Mouse (Mus musculus) neural tube, embryonic 13.5 days (tissue): Measurements from ENCODE around the gene Tmem242. TPM values are rescaled to one million over a fixed set of nuclear protein-coding genes. Genes with fewer than 3 reads are reported as not detected.
"Not testable (repeated sequence)": the region's sequence is repeated elsewhere in the genome, so short reads cannot be mapped to it uniquely, and the experiment has no call there.

ENCODE experiments used
- ATAC-seq: fragments of 200-750 bp; cut with Nextera tagmentation; 2 replicates; pipeline ENCODE4 v1.8.0; 2017; ENCODE audit warnings: low read depth, mild to moderate bottlenecking, moderate TSS enrichment, moderate library complexity
- H3K27ac ChIP-seq: fragments of 300-500 bp; sonication (generic); replicated peaks from 2 replicates; pipeline ENCODE4 v1.5.1; 2015; ENCODE audit warnings: moderate library complexity, mild to moderate bottlenecking, inconsistent platforms
- H3K27me3 ChIP-seq: fragments of 300-500 bp; sonication (generic); 2 replicates; pipeline ENCODE4 v1.6.1; 2015; ENCODE audit warnings: mild to moderate bottlenecking, inconsistent platforms
- H3K36me3 ChIP-seq: fragments of 300-500 bp; sonication (generic); 2 replicates; pipeline ENCODE4 v1.6.1; 2015; ENCODE audit warnings: mild to moderate bottlenecking, inconsistent platforms
- H3K4me1 ChIP-seq: fragments of 300-500 bp; sonication (generic); replicated peaks from 2 replicates; pipeline ENCODE4 v1.6.1; 2015; ENCODE audit warnings: inconsistent platforms
- H3K4me2 ChIP-seq: fragments of 300-500 bp; sonication (generic); 2 replicates; pipeline ENCODE4 v1.6.1; 2015; ENCODE audit warnings: inconsistent platforms, mild to moderate bottlenecking, moderate library complexity
- H3K4me3 ChIP-seq: fragments of 300-500 bp; sonication (generic); 2 replicates; pipeline ENCODE4 v1.5.1; 2015; ENCODE audit warnings: mild to moderate bottlenecking, inconsistent platforms
- H3K9ac ChIP-seq: fragments of 300-500 bp; sonication (generic); 2 replicates; pipeline ENCODE4 v1.6.1; 2015; ENCODE audit warnings: moderate library complexity, mild to moderate bottlenecking, inconsistent platforms
- H3K9me3 ChIP-seq: fragments of 300-500 bp; sonication (generic); 2 replicates; pipeline ENCODE4 v1.6.1; 2016; ENCODE audit warnings: inconsistent platforms
- WGBS: fragments of 180-500 bp; shearing (Covaris S2); methylation state at CpG from one replicate; pipeline ENCODE4 v1.1.7; 2015; 5-methylcytosine and 5-hydroxymethylcytosine counted together
- polyA plus RNA-seq: library from polyadenylated mRNA; unstranded; fragments of >200 nt; fragmentation: Nextera tagmentation; extraction: Ambion mirVana; gene quantifications from 2 replicates; pipeline ENCODE4 v1.2.1, GENCODE M21; 2015

Tmem242 gene
- polyA plus RNA-seq, 1 experiment from 2014 or later, result 119 TPM

DNA sequence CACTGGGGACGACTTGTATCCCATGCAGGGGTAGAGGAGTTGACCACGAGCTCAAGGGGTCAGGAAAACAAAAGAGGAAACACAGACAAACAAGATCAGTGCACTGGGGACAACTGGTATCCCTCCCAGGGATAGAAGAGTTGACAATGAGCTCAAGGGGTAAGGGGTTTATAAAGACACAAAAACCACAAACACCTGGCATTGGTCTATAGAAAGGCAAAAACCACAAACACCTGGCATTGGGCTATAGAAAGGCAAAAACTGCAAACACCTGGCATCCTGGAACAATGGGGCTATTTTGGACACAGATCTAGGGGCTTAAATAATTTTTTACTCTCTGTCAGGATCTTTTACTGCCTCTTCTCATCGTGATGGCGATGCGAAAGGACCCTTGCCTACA lies 2.3 kb upstream of the Tmem242 start:
- WGBS, result 77% methylated on average over 5 of the region's 5 CpGs
- not testable (repeated sequence) for H3K27me3 ChIP-seq, H3K27ac ChIP-seq, H3K4me3 ChIP-seq, H3K36me3 ChIP-seq, H3K4me2 ChIP-seq, H3K9me3 ChIP-seq, ATAC-seq, H3K9ac ChIP-seq
- peaks cover 29% of the 10 kb centered on the region for H3K4me1 ChIP-seq

DNA sequence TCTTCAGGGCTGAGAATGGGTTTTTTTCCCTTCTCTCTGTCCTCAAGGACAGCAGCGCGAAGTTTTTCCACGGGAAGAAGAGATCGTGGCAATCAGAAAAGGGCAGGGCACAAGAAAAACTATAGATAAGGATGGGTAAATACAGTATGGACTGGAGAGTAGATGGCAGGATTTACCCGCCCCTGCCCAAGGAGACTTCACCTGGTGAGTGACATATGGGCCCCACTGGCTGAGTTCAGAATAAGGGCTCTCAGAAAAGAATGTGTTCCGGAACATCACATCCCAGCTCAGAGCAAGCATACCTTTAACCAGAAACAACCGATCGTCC lies 264 bp downstream of the Tmem242 start:
- Histone ChIP-seq H3K4me2 (peak overlapping the region; percentile 87), H3K4me1 (peaks cover 32% of the 10 kb centered on the region), H3K36me3 (no peaks in the 10 kb centered on the region), H3K27me3 (0 out of 2 replicates have a peak, but pooled peaks cover 6% of the 10 kb centered on the region), H3K9ac (peak overlapping the region; percentile 86), H3K9me3 (no peaks in the 10 kb centered on the region), H3K27ac (0 out of 2 replicates have a peak overlapping the region, but pooled peaks have one; percentile 33), H3K4me3 (peak overlapping the region; percentile 72)
- 0% methylated on average over 8 of the region's 8 CpGs for WGBS
- ATAC-seq, result peak; percentile 40; the same call in 1 of the 2 replicates

DNA sequence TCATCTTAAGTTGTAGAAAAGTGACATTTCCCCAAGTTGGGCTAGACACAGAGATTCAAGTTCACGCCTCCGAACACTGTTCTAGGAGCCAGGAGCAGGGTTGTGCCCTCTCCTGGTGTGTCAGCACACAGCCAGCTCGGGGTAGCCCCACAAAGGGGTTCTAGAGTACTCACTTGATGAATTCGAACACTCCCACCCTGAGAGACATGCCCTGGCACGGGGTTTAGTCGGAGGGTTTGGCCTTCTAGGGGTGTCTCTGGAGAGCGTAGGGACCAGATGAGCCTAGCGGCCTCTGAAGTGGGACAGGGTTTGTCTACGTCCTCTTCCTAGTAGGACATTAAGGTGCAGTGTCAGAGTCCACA lies 10.3 kb downstream of the Tmem242 start:
- peaks cover 33% of the 10 kb centered on the region for H3K36me3 ChIP-seq
- H3K4me3 ChIP-seq, result no peak overlapping the region
- no peaks in the 10 kb centered on the region for H3K9me3 ChIP-seq
- peak overlapping the region; percentile 61 for H3K27ac ChIP-seq
- peak overlapping the region; percentile 34; the same call in 1 of the 2 replicates for H3K9ac ChIP-seq
- peak; percentile 66 for ATAC-seq
- no peaks in the 10 kb centered on the region for H3K27me3 ChIP-seq
- no peaks in the 10 kb centered on the region for H3K4me1 ChIP-seq
- WGBS, result 72% methylated on average over 9 of the region's 9 CpGs
- no peak overlapping the region for H3K4me2 ChIP-seq

DNA sequence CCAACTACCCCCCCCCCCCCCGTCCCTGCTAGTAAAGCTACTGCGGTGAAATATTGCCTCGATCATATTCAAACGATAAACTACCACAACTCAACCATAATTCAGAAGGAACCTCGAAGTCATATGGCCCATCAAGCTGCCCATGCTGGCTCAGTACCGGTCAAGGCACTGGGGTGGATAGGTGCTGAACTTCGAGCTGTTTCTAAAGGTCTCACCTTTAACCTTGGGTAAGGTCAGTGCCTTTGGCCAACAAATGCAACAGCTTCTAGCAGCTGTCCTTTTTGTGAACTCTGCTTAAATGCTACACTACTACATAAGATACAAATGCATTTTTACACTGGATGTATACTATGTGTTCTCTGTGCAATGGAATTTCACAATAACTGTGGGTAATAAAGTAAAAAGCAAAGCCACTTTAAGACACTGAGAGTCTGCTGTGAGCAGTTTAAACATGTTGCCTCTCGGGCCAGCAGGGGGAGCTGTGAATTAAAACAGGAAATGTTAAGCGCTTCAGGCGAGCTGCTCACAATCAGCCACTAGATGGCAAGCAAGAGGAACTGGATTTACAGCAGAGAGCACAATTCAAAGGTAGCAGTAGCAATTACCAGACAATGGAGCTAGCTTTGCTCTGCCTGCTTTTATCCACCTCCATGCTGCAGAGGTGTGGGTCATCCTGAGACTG lies 10.8 kb downstream of the Tmem242 start:
- Histone ChIP-seq H3K4me3 (no peak overlapping the region), H3K27ac (peak overlapping the region; percentile 61), H3K9me3 (no peaks in the 10 kb centered on the region), H3K4me1 (no peaks in the 10 kb centered on the region), H3K9ac (peak overlapping the region; percentile 34; the same call in 1 of the 2 replicates), H3K4me2 (no peak overlapping the region), H3K36me3 (peaks cover 33% of the 10 kb centered on the region), H3K27me3 (no peaks in the 10 kb centered on the region)
- WGBS, result 60% methylated on average over 10 of the region's 10 CpGs
- ATAC-seq, result peak; percentile 82

DNA sequence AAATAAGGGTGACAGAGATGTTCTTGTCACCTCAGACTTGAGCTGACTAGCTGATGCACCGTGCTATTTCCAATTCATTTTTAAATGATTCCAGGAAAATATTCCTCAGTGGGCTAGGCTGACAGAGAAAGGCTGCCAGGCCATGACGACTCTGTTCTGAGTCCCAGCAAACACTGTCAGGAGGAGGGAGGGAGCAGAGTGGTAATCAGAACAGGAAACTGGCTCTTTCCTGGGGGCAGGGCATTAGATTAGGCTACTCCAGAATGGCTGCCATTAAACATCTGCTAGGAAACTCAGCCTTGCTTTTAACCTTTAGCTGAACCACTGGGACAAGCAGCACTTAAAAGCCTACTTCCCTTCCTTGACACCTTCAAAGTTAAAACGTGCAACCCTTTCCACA lies 14.9 kb downstream of the Tmem242 start:
- WGBS, result 53% methylated on average over 3 of the region's 3 CpGs
- peaks cover 8% of the 10 kb centered on the region; the same call in 1 of the 2 replicates for H3K36me3 ChIP-seq
- H3K4me2 ChIP-seq, result no peak overlapping the region
- ATAC-seq, result no peak
- H3K9ac ChIP-seq, result no peak overlapping the region
- no peaks in the 10 kb centered on the region for H3K9me3 ChIP-seq
- H3K4me1 ChIP-seq, result no peaks in the 10 kb centered on the region
- no peak overlapping the region for H3K4me3 ChIP-seq
- H3K27ac ChIP-seq, result no peak overlapping the region
- H3K27me3 ChIP-seq, result no peaks in the 10 kb centered on the region

DNA sequence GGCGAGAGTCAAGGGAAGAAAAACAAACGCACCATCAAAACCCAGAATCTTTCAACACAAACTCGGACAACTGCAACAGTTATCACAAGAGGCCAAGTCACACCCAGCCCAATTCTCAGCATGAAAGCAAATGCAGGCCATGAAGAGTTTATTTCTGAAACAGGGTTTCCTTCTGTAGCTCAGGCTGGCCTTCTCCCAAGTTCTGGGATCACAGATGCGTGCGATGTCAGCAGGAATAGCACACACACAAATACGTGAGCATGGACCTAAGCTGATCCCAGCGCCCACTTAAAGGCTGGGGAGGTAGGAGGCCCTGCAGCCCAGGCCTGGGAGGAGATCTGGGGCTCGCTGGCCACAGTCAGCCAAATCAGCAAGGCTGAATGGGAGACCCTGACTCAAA lies 15.9 kb downstream of the Tmem242 start:
- H3K27me3 ChIP-seq, result no peaks in the 10 kb centered on the region
- no peak for ATAC-seq
- H3K9ac ChIP-seq, result no peak overlapping the region
- H3K4me2 ChIP-seq, result no peak overlapping the region
- WGBS, result 86% methylated on average over 8 of the region's 8 CpGs
- H3K27ac ChIP-seq, result no peak overlapping the region
- no peaks in the 10 kb centered on the region for H3K4me1 ChIP-seq
- H3K9me3 ChIP-seq, result no peaks in the 10 kb centered on the region
- no peak overlapping the region for H3K4me3 ChIP-seq
- peaks cover 14% of the 10 kb centered on the region for H3K36me3 ChIP-seq

DNA sequence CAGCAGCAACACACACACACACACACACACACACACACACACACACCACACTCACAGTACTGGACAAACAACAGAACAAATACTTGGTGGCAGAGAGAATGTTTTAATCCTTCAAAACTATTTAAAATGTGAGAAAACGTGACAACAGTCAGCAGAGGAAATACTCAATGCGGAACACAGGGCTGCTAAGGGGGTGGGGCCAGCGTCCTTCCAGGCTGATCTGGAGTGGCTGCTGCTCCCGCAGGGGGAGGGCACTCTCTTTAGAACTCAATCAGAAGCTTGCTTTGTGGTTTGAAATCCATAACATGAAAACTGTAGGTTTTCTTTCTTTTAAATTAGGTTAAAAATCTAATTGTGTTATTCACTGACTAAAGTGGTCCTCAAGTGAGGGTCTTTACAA lies 18.2 kb downstream of the Tmem242 start:
- no peaks in the 10 kb centered on the region for H3K4me1 ChIP-seq
- H3K27ac ChIP-seq, result no peak overlapping the region
- ATAC-seq, result no peak
- no peaks in the 10 kb centered on the region for H3K9me3 ChIP-seq
- no peak overlapping the region for H3K4me3 ChIP-seq
- H3K9ac ChIP-seq, result no peak overlapping the region
- WGBS, result 52% methylated on average over 4 of the region's 4 CpGs
- peaks cover 28% of the 10 kb centered on the region for H3K36me3 ChIP-seq
- no peaks in the 10 kb centered on the region for H3K27me3 ChIP-seq
- H3K4me2 ChIP-seq, result no peak overlapping the region

DNA sequence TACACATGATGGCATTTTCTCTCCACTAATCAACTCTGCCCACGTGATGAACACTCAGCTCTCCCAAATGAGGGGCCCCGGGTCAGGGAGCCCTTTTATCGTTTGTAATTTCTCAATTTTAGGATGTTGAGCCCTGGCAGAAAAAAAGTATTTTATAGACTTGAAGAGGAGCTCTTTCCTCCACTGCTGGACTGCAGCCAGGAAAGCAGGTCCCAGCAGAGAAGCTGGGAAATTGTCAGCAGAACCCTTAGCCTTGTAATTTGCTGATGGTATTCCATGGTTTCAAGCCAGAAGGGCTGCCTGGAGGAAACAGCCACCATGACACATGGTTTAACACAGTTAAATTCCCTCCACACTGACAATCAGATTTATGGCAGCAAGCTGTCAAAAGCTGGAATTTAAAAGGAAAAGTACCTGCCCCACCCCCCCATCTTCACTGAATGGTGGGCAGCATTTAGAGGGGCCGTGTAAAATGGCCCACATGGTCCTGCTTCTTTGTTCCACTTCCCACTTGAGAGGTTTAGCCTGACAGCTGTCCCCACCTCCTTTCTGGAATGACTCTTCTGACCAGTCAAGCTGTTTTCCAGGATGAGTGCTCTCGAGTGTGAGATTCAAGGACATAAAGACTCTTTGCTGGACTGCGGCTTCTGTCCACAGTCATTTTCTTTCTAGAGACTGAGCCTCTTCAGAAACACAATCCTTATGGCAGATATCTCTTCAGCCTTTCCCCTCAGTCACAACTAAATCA lies 20.1 kb downstream of the Tmem242 start:
- Histone ChIP-seq H3K27me3 (no peaks in the 10 kb centered on the region), H3K27ac (no peak overlapping the region), H3K4me1 (no peaks in the 10 kb centered on the region), H3K36me3 (peaks cover 28% of the 10 kb centered on the region), H3K9ac (no peak overlapping the region), H3K4me3 (no peak overlapping the region), H3K4me2 (no peak overlapping the region), H3K9me3 (no peaks in the 10 kb centered on the region)
- ATAC-seq, result no peak
- 66% methylated on average over 6 of the region's 6 CpGs for WGBS

DNA sequence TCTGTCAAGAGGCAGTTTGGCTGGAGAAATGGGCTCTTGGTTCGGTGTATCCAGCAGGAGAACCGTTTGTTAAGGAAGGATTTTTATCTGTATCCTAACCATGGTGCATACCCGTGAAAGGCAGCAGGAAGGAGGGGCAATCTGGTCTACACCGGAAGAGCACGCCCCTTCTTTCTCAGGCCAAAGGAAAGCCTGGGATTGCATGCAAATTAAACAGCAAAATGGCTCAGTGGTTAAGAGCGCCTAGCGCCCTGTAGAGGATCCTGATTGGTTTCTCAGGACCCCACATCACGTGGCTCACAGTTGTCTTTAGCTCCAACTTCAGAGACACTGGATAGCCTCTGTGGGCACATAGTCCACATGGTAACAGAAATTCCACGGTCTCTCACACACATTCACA lies 21.0 kb downstream of the Tmem242 start:
- H3K27me3 ChIP-seq, result no peaks in the 10 kb centered on the region
- H3K9ac ChIP-seq, result no peak overlapping the region
- no peak overlapping the region for H3K4me3 ChIP-seq
- WGBS, result 86% methylated on average over 9 of the region's 9 CpGs
- peaks cover 28% of the 10 kb centered on the region for H3K36me3 ChIP-seq
- H3K4me2 ChIP-seq, result no peak overlapping the region
- no peak overlapping the region for H3K27ac ChIP-seq
- ATAC-seq, result no peak
- no peaks in the 10 kb centered on the region for H3K9me3 ChIP-seq
- no peaks in the 10 kb centered on the region for H3K4me1 ChIP-seq

DNA sequence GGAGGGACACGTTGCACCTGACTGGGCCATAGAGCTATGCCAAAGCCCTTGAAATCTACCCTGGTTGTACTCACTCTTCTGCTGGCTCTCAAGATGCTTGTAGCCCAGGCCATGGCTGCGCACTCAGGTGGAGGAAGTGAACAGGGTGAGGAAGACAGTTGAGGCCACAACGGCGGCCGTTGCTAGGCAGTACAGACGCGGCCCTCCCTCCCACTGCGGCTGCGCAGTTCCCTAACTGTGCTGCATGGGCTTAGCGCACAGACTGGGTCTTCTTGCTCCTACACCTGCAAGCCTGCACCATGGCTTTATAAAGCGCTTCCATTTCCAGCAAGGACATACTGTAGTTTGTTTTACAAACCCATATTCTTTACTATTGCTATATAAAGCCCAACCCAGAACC lies 21.5 kb downstream of the Tmem242 start, which contains the start of gene Ldhal6b:
Gene Ldhal6b, minus strand, starts transcription at position 223 of the 400 bp plus-strand sequence.
- Histone ChIP-seq H3K27ac (no peak within 1 kb of the TSS), H3K9me3 (no peaks in the 10 kb centered on the region), H3K4me2 (no peak within 1 kb of the TSS), H3K36me3 (peaks cover 28% of the 10 kb centered on the region), H3K4me3 (no peak within 1 kb of the TSS), H3K27me3 (no peaks in the 10 kb centered on the region), H3K9ac (no peak within 1 kb of the TSS), H3K4me1 (no peaks in the 10 kb centered on the region)
- WGBS, result 97% methylated on average over 11 of the region's 11 CpGs
- no peak for ATAC-seq

DNA sequence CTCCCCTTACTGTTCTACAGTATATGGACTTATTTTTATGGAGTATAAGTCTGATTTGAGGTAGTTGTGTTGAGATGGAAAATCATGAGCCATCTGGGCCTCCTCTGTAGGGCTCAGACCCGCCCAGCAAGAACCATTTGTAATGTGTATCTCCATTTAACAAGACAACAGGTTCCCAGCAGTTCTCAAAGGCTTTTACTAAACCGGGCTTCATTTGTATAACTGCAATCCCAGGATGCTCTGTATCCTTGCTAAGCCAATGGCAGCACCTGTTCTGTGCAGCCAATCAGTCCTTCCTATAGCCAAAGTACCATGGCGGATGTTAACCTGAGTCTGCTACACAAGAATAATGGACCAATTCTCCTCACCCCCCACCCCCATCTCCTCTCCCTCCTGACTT lies 23.5 kb downstream of the Tmem242 start:
- Histone ChIP-seq H3K27ac (no peak overlapping the region), H3K27me3 (no peaks in the 10 kb centered on the region), H3K4me3 (no peak overlapping the region), H3K4me2 (no peak overlapping the region), H3K4me1 (no peaks in the 10 kb centered on the region), H3K36me3 (peaks cover 28% of the 10 kb centered on the region), H3K9ac (no peak overlapping the region), H3K9me3 (no peaks in the 10 kb centered on the region)
- no peak for ATAC-seq
- 89% methylated on average over 3 of the region's 3 CpGs for WGBS

DNA sequence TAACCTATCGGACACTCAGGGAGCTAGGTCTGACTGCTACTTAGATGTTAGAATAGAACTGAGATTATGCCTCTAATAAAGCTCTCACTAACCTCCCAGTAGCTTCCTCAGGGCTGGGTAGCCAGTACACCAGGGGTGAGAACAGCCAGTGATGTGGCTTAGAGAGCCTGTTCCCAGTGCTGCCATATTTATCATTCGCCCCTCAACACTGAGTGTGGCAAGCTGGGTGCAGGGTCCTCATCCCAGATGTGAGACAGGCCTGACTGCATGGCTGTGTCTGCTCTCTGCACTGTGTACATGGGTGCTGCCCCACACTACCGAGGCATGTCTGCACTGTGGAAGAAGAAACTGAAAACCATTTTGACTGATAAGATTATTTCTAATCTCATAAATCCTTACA lies 26.0 kb downstream of the Tmem242 start:
- WGBS, result 89% methylated on average over 3 of the region's 3 CpGs
- Histone ChIP-seq H3K27me3 (no peaks in the 10 kb centered on the region), H3K36me3 (peaks cover 28% of the 10 kb centered on the region), H3K4me2 (no peak overlapping the region), H3K4me1 (no peaks in the 10 kb centered on the region), H3K9ac (no peak overlapping the region), H3K4me3 (no peak overlapping the region), H3K9me3 (no peaks in the 10 kb centered on the region), H3K27ac (no peak overlapping the region)
- no peak for ATAC-seq
